Mouse (Mus musculus) limb, embryonic 10.5 days (tissue): Measurements from ENCODE around the gene Egr4. TPM values are rescaled to one million over a fixed set of nuclear protein-coding genes. Genes with fewer than 3 reads are reported as not detected.

Experiments
- DNase-seq: peaks from one replicate; pipeline ENCODE4 v3.0.0-alpha.2; 2017; ENCODE audit warnings: low spot score
- H3K27ac ChIP-seq: fragments of 300-500 bp; sonication (generic); 2 replicates; pipeline ENCODE4 v1.5.1; 2016; ENCODE audit warnings: mild to moderate bottlenecking
- H3K27me3 ChIP-seq: fragments of 300-500 bp; sonication (generic); 2 replicates; pipeline ENCODE4 v1.6.1; 2016; ENCODE audit warnings: low read depth, mild to moderate bottlenecking; ENCODE audit not compliant: poor library complexity, severe bottlenecking
- H3K36me3 ChIP-seq: fragments of 300-500 bp; sonication (generic); 2 replicates; pipeline ENCODE4 v1.6.1; 2016; ENCODE audit warnings: mild to moderate bottlenecking, moderate library complexity
- H3K4me1 ChIP-seq: fragments of 300-500 bp; sonication (generic); 2 replicates; pipeline ENCODE4 v1.6.1; 2016
- H3K4me3 ChIP-seq: fragments of 300-500 bp; sonication (generic); 2 replicates; pipeline ENCODE4 v1.5.1; 2016; ENCODE audit warnings: mild to moderate bottlenecking, moderate library complexity
- H3K9me3 ChIP-seq: fragments of 300-500 bp; sonication (generic); replicated peaks from 2 replicates; pipeline ENCODE4 v1.6.1; 2016; ENCODE audit warnings: mild to moderate bottlenecking
- WGBS: fragments of 180-500 bp; shearing (Covaris S2); methylation state at CpG from one replicate; pipeline ENCODE4 v1.1.7; 2016; 5-methylcytosine and 5-hydroxymethylcytosine counted together
- polyA plus RNA-seq: library from polyadenylated mRNA; unstranded; fragments of >200 nt; fragmentation: Nextera tagmentation; extraction: Ambion mirVana; gene quantifications from 2 replicates; pipeline ENCODE4 v1.2.1, GENCODE M21; 2016

Egr4 gene
- polyA plus RNA-seq, 1 experiment from 2014 or later: not detected

- no peaks in the 10 kb centered on the region for H3K36me3 ChIP-seq
- H3K27ac ChIP-seq: no peak overlapping the region
- H3K9me3 ChIP-seq: no peaks in the 10 kb centered on the region
- peaks cover 99% of the 10 kb centered on the region for H3K27me3 ChIP-seq
- WGBS: 2% methylated on average over 6 of the region's 6 CpGs
- no peak overlapping the region for H3K4me3 ChIP-seq
- H3K4me1 ChIP-seq: peaks cover 34% of the 10 kb centered on the region
- DNase-seq: peak; percentile 53
These were observed 2.9 kb downstream of the Egr4 start for GRCm38 (mm10) chr6:85510476-85510875.

GRCm38 (mm10) chr6:85508602-85509001, 4.8 kb downstream of the Egr4 start:
- H3K36me3 ChIP-seq: no peaks in the 10 kb centered on the region
- 54% methylated on average over 5 of the region's 5 CpGs for WGBS
- H3K27me3 ChIP-seq: peaks cover 99% of the 10 kb centered on the region
- H3K27ac ChIP-seq: no peak overlapping the region
- H3K9me3 ChIP-seq: no peaks in the 10 kb centered on the region
- peaks cover 32% of the 10 kb centered on the region for H3K4me1 ChIP-seq
- DNase-seq: no peak
- no peak overlapping the region for H3K4me3 ChIP-seq

GRCm38 (mm10) chr6:85504908-85505307, 8.5 kb downstream of the Egr4 start:
- Histone ChIP-seq H3K27ac (no peak overlapping the region), H3K36me3 (no peaks in the 10 kb centered on the region), H3K4me1 (peaks cover 31% of the 10 kb centered on the region), H3K9me3 (no peaks in the 10 kb centered on the region), H3K4me3 (no peak overlapping the region), H3K27me3 (peaks cover 99% of the 10 kb centered on the region)
- no peak for DNase-seq
- 82% methylated on average over 2 of the region's 2 CpGs for WGBS

- Histone ChIP-seq H3K27ac (peak within 1 kb of the TSS; percentile 89), H3K36me3 (no peaks in the 10 kb centered on the region), H3K4me3 (peak within 1 kb of the TSS; percentile 82), H3K4me1 (peaks cover 26% of the 10 kb centered on the region), H3K27me3 (peaks cover 80% of the 10 kb centered on the region), H3K9me3 (no peaks in the 10 kb centered on the region)
- DNase-seq: no peak
- 1% methylated on average over 19 of the region's 22 CpGs for WGBS
These were observed 10.5 kb downstream of the Egr4 start, which contains the start of gene Fbxo41 for GRCm38 (mm10) chr6:85502911-85503250. TSS of gene Fbxo41 (minus strand) at chr6:85502994.

- Histone ChIP-seq H3K9me3 (no peaks in the 10 kb centered on the region), H3K27ac (peak overlapping the region; percentile 89), H3K4me1 (peaks cover 26% of the 10 kb centered on the region), H3K4me3 (peak overlapping the region; percentile 82), H3K27me3 (peaks cover 75% of the 10 kb centered on the region), H3K36me3 (no peaks in the 10 kb centered on the region)
- DNase-seq: peak; percentile 78
- WGBS: 1% methylated on average over 35 of the region's 37 CpGs
These were observed 11.1 kb downstream of the Egr4 start for GRCm38 (mm10) chr6:85502103-85502910.

GRCm38 (mm10) chr6:85501571-85502102, 11.8 kb downstream of the Egr4 start:
- H3K4me1 ChIP-seq: peaks cover 26% of the 10 kb centered on the region
- peak overlapping the region; percentile 82 for H3K4me3 ChIP-seq
- peaks cover 68% of the 10 kb centered on the region for H3K27me3 ChIP-seq
- H3K27ac ChIP-seq: peak overlapping the region; percentile 89; the same call in 1 of the 2 replicates
- 14% methylated on average over 6 of the region's 6 CpGs for WGBS
- no peaks in the 10 kb centered on the region for H3K36me3 ChIP-seq
- H3K9me3 ChIP-seq: no peaks in the 10 kb centered on the region
- DNase-seq: no peak

- Histone ChIP-seq H3K36me3 (no peaks in the 10 kb centered on the region), H3K4me1 (peaks cover 28% of the 10 kb centered on the region), H3K27ac (no peak overlapping the region), H3K9me3 (no peaks in the 10 kb centered on the region), H3K27me3 (peaks cover 57% of the 10 kb centered on the region), H3K4me3 (no peak overlapping the region)
- no peak for DNase-seq
- WGBS: 51% methylated on average over 1 of the region's 1 CpGs
These were observed 13.0 kb downstream of the Egr4 start for GRCm38 (mm10) chr6:85500416-85500815.

GRCm38 (mm10) chr6:85498147-85498546, 15.2 kb downstream of the Egr4 start:
- Histone ChIP-seq H3K27ac (no peak overlapping the region), H3K36me3 (no peaks in the 10 kb centered on the region), H3K27me3 (peaks cover 34% of the 10 kb centered on the region), H3K9me3 (no peaks in the 10 kb centered on the region), H3K4me1 (peaks cover 26% of the 10 kb centered on the region), H3K4me3 (no peak overlapping the region)
- WGBS: 60% methylated on average over 9 of the region's 9 CpGs
- DNase-seq: peak; percentile 66

- no peaks in the 10 kb centered on the region for H3K9me3 ChIP-seq
- peaks cover 19% of the 10 kb centered on the region for H3K4me1 ChIP-seq
- DNase-seq: no peak
- no peak overlapping the region for H3K4me3 ChIP-seq
- no peak overlapping the region for H3K27ac ChIP-seq
- peaks cover 23% of the 10 kb centered on the region for H3K27me3 ChIP-seq
- no peaks in the 10 kb centered on the region for H3K36me3 ChIP-seq
These were observed 16.4 kb downstream of the Egr4 start for GRCm38 (mm10) chr6:85496976-85497375.

GRCm38 (mm10) chr6:85491606-85492005, 21.8 kb downstream of the Egr4 start:
- peaks cover 59% of the 10 kb centered on the region for H3K4me1 ChIP-seq
- H3K4me3 ChIP-seq: no peak overlapping the region
- no peaks in the 10 kb centered on the region for H3K9me3 ChIP-seq
- WGBS: 26% methylated on average over 3 of the region's 3 CpGs
- H3K27me3 ChIP-seq: peaks cover 10% of the 10 kb centered on the region
- peak overlapping the region; percentile 62; the same call in 1 of the 2 replicates for H3K27ac ChIP-seq
- DNase-seq: peak; percentile 79
- H3K36me3 ChIP-seq: no peaks in the 10 kb centered on the region

GRCm38 (mm10) chr6:85490252-85490651, 23.1 kb downstream of the Egr4 start:
- H3K36me3 ChIP-seq: no peaks in the 10 kb centered on the region
- WGBS: 85% methylated on average over 4 of the region's 4 CpGs
- peaks cover 23% of the 10 kb centered on the region for H3K27me3 ChIP-seq
- H3K4me3 ChIP-seq: no peak overlapping the region
- no peaks in the 10 kb centered on the region for H3K9me3 ChIP-seq
- DNase-seq: no peak
- H3K4me1 ChIP-seq: peaks cover 55% of the 10 kb centered on the region
- peak overlapping the region; percentile 75 for H3K27ac ChIP-seq

GRCm38 (mm10) chr6:85489717-85490116, 23.7 kb downstream of the Egr4 start:
- DNase-seq: no peak
- Histone ChIP-seq H3K36me3 (no peaks in the 10 kb centered on the region), H3K27ac (peak overlapping the region; percentile 75), H3K4me3 (no peak overlapping the region), H3K27me3 (peaks cover 29% of the 10 kb centered on the region), H3K4me1 (peaks cover 58% of the 10 kb centered on the region), H3K9me3 (no peaks in the 10 kb centered on the region)
- WGBS: 86% methylated on average over 3 of the region's 3 CpGs

GRCm38 (mm10) chr6:85488510-85488909, 24.9 kb downstream of the Egr4 start:
- no peak overlapping the region for H3K4me3 ChIP-seq
- H3K27ac ChIP-seq: peak overlapping the region; percentile 75
- no peaks in the 10 kb centered on the region for H3K9me3 ChIP-seq
- DNase-seq: no peak
- peaks cover 41% of the 10 kb centered on the region for H3K27me3 ChIP-seq
- H3K4me1 ChIP-seq: peaks cover 70% of the 10 kb centered on the region
- WGBS: 80% methylated on average over 4 of the region's 4 CpGs
- H3K36me3 ChIP-seq: no peaks in the 10 kb centered on the region
